Mouse (Mus musculus) neural tube, embryonic 11.5 days (tissue): ENCODE results near the gene Lama5. TPM values are rescaled to one million over a fixed set of nuclear protein-coding genes. Genes with fewer than 3 reads are reported as not detected.

Source experiments
- ATAC-seq: fragments of 200-750 bp; cut with Nextera tagmentation; 2 replicates; pipeline ENCODE4 v1.8.0; 2017; ENCODE audit warnings: moderate number of reproducible peaks, mild to moderate bottlenecking, moderate TSS enrichment, moderate library complexity; ENCODE audit not compliant: insufficient read depth, low FRiP score, low TSS enrichment
- DNase-seq: peaks from one replicate; pipeline ENCODE4 v3.0.0-alpha.2; 2015; ENCODE audit warnings: low spot score
- H3K27ac ChIP-seq: fragments of 300-500 bp; sonication (generic); 2 replicates; pipeline ENCODE4 v1.5.1; 2014; ENCODE audit warnings: low read depth, mild to moderate bottlenecking, low read length
- H3K27me3 ChIP-seq: fragments of 300-500 bp; sonication (generic); 2 replicates; pipeline ENCODE4 v1.6.1; 2014; ENCODE audit warnings: mild to moderate bottlenecking, low read length, mixed read lengths; ENCODE audit not compliant: control insufficient read depth, insufficient read depth
- H3K36me3 ChIP-seq: fragments of 300-500 bp; sonication (generic); 2 replicates; pipeline ENCODE4 v1.6.1; 2014; ENCODE audit warnings: mild to moderate bottlenecking, low read length, moderate library complexity, mixed read lengths; ENCODE audit not compliant: control insufficient read depth, insufficient read depth
- H3K4me1 ChIP-seq: fragments of 300-500 bp; sonication (generic); 2 replicates; pipeline ENCODE4 v1.6.1; 2014; ENCODE audit warnings: low read length, mixed read lengths; ENCODE audit not compliant: control insufficient read depth, insufficient read depth
- H3K4me2 ChIP-seq: fragments of 300-500 bp; sonication (generic); 2 replicates; pipeline ENCODE4 v1.6.1; 2014; ENCODE audit warnings: low read depth, mild to moderate bottlenecking, moderate library complexity
- H3K4me3 ChIP-seq: fragments of 300-500 bp; sonication (generic); 2 replicates; pipeline ENCODE4 v1.5.1; 2014; ENCODE audit warnings: low read depth, low read length
- H3K9ac ChIP-seq: fragments of 300-500 bp; sonication (generic); 2 replicates; pipeline ENCODE4 v1.6.1; 2014; ENCODE audit warnings: mild to moderate bottlenecking, low read length
- H3K9me3 ChIP-seq: fragments of 300-500 bp; sonication (generic); 2 replicates; pipeline ENCODE4 v1.6.1; 2016; ENCODE audit warnings: low read length; ENCODE audit not compliant: control insufficient read depth
- WGBS: fragments of 180-500 bp; shearing (Covaris S2); extraction: QIAGEN DNeasy Blood & Tissue Kit; methylation state at CpG from one replicate; pipeline ENCODE4 v1.1.7; 2014; 5-methylcytosine and 5-hydroxymethylcytosine counted together
- polyA plus RNA-seq: library from polyadenylated mRNA; unstranded; fragments of >200 nt; fragmentation: Nextera tagmentation; extraction: Ambion mirVana; gene quantifications from 2 replicates; pipeline ENCODE4 v1.2.1, GENCODE M21; 2014

The Lama5 gene
- 4.4 and 5.4 TPM in 2 replicates for polyA plus RNA-seq

DNA sequence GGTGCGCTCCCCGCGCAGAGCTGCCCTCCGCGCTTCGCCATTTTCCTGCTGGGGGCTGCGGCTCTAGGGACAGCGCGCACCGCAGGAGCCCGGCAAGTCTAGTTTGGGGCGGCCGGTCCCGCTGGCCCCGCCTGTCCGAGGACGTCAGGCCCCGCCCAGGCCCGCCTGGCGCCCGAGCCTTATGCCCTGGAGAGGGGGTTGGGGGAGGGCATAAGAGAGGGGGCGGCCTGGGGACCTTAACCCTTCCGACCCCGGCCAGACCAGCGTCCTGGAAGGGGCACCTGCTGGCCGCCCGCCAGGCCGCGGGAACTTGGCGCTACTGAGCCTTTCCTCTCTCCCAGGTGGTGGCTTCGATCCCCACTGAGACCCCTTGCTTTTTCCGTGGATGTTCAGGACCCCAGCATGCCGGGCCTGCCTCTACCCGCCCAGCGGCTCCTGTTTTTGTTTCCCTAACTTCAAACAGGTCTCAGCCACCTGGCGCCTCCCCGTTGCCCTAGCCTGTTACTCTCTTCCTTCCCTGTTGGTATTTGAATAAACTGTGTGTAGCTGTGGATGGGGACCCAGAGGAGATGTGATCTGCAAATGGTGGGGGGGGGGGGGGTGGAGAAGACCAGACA, at the start of gene Lama5:
Gene Lama5 (minus strand): TSS at position 98 of the 617 bp plus-strand sequence.
- Histone ChIP-seq H3K27ac (no peak within 1 kb of the TSS), H3K9ac (peak within 1 kb of the TSS; percentile 60), H3K27me3 (peaks cover 17% of the 10 kb centered on the region), H3K4me2 (peak within 1 kb of the TSS; percentile 99), H3K9me3 (no peaks in the 10 kb centered on the region), H3K4me1 (peaks cover 27% of the 10 kb centered on the region), H3K4me3 (peak within 1 kb of the TSS; percentile 57), H3K36me3 (no peaks in the 10 kb centered on the region)
- peak; percentile 69 for DNase-seq
- ATAC-seq: peak; percentile 16; the same call in 1 of the 2 replicates
- WGBS: under 1% methylated on average over 35 of the region's 37 CpGs

DNA sequence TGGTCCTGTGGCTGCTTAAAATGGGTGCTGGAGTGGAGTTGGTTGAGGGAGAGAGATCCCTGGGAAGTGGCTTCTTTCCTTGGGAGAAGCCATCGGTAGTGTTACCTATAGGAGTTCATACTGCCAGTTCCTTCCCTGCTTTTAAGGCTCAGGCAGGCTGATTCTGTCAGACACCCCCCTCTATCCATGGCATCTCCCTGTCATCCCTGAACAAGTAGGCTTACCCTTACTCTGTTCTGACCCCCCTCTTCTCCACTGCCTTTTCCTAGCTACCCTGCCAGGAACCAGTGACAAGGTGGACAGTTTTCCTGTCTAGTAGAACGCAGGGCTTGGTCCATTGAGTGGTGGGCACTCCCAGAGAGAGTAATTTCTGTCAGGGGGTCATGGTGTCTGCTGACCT, 48.9 kb upstream of the Lama5 start:
- Histone ChIP-seq H3K4me3 (no peak overlapping the region), H3K27me3 (no peaks in the 10 kb centered on the region), H3K4me1 (peaks cover 8% of the 10 kb centered on the region), H3K36me3 (no peaks in the 10 kb centered on the region; the same call in 1 of the 2 replicates), H3K27ac (no peak overlapping the region), H3K9ac (no peak overlapping the region), H3K9me3 (no peaks in the 10 kb centered on the region), H3K4me2 (no peak overlapping the region)
- DNase-seq (no peak), ATAC-seq (no peak)
- 86% methylated on average over 2 of the region's 2 CpGs for WGBS

DNA sequence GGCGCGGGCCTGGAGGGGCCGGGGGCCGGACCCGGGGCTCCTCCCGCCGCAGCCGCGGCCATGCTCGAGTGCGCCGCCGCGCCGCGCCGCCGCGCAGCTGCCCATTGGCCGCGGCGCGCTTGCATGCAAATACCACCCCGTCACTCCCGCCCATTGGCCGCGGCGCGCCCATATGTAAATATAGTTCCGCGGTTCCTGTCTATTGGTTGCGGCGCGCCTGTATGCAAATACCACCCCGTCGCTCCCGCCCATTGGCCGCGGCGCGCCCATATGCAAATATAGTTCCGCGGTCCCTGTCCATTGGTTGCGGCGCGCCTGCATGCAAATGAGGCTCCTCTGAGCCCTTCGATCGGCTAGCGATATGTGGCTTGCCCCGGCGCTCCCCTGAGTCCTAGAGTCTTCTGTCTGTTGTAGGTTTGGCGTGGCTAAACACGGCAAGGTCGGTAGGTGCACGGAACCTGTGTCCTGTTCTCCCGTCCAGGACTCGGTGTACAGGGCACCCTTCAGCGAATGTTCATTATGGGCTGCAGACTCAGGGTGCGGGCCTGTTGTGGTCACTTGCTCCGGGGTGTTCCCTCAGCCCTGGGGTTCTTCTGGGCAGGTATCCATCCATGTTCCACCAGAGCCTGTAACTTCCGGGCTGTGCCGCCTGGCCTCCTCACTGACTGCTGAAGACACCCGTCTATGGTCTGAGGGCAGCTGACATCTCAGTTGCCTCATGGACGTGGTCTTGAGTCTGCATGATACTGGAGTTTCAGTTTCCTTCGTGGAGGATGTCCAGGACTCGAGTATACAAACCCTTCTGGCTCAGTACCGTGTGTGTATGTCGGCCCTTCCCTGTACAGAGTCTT, 48.0 kb upstream of the Lama5 start, which contains the start of gene Cables2:
Gene Cables2 (minus strand): TSS at position 103 of the 851 bp plus-strand sequence.
- WGBS: 8% methylated on average over 65 of the region's 68 CpGs
- peak within 1 kb of the TSS; percentile 91 for H3K9ac ChIP-seq
- ATAC-seq: peak; percentile 94

DNA sequence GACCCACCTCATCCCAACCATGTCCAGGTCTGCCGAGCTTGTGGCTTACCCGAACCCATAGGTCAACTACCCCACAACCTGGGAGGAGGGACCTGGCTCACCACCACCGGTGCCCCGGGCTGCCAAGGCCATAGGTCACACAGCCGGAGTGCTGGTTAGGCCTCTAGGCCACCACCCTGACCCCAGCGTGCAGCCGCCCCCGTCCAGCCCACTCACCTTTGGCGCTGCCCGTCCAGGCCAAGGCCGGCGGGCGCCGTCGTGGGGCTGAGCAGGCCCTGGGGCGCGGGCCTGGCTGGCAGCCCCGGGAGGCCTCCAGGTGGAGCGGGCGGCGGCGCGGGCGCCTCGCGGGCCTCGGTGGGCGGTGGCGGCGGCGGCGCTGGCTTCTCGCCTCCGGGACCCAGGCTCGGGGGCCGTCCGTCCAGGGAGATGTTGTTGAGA, 47.2 kb upstream of the Lama5 start:
- Histone ChIP-seq H3K27ac (peak overlapping the region; percentile 49; the same call in 1 of the 2 replicates), H3K27me3 (no peaks in the 10 kb centered on the region), H3K4me2 (peak overlapping the region; percentile 94), H3K4me3 (peak overlapping the region; percentile 87), H3K9ac (peak overlapping the region; percentile 91), H3K9me3 (no peaks in the 10 kb centered on the region), H3K4me1 (peaks cover 8% of the 10 kb centered on the region), H3K36me3 (no peaks in the 10 kb centered on the region; the same call in 1 of the 2 replicates)
- WGBS: under 1% methylated on average over 20 of the region's 37 CpGs
- DNase-seq (peak; percentile 28), ATAC-seq (peak; percentile 40)

More for the DNA sequence above, 48.0 kb upstream of the Lama5 start, which contains the start of gene Cables2:
- Histone ChIP-seq H3K27ac (peak within 1 kb of the TSS; percentile 49; the same call in 1 of the 2 replicates), H3K27me3 (no peaks in the 10 kb centered on the region), H3K36me3 (no peaks in the 10 kb centered on the region; the same call in 1 of the 2 replicates), H3K4me2 (peak within 1 kb of the TSS; percentile 94), H3K4me1 (peaks cover 8% of the 10 kb centered on the region), H3K9me3 (no peaks in the 10 kb centered on the region), H3K4me3 (peak within 1 kb of the TSS; percentile 87)
- DNase-seq: peak; percentile 98

DNA sequence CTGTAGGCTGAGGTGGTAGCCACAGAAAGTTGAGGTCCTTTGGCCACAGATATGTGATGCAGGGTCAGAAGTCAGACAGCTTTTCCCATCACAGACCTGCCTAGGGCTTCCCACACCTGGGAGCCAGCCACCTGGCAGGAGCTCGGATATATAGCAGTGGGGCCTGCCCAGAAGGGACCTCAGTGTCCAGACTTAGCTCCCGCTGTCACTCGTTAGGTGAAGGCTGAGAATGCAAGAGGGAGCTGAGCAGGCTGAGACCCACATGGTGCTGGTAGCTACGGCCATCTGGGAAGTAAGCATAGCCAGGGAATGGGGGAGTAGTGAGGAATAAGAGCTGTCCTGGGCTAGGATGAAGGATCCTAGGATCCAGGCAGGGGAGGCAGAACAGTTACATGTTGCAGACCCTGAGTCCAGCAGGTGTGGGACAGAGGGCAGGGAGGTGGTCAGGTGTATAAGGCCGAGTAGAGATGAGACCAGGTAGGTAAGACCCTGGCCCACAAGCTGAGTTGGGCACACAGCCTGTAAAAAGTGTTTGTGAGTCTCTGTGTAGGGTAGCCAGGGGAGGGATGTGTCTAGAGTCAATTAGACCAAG, 46.2 kb upstream of the Lama5 start:
- H3K9me3 ChIP-seq: no peaks in the 10 kb centered on the region
- H3K36me3 ChIP-seq: no peaks in the 10 kb centered on the region; the same call in 1 of the 2 replicates
- no peak overlapping the region for H3K4me3 ChIP-seq
- DNase-seq: no peak
- peaks cover 8% of the 10 kb centered on the region for H3K4me1 ChIP-seq
- ATAC-seq: no peak
- no peaks in the 10 kb centered on the region for H3K27me3 ChIP-seq
- no peak overlapping the region for H3K27ac ChIP-seq
- no peak overlapping the region for H3K9ac ChIP-seq
- H3K4me2 ChIP-seq: peak overlapping the region; percentile 94; the same call in 1 of the 2 replicates
- 79% methylated on average over 5 of the region's 5 CpGs for WGBS

DNA sequence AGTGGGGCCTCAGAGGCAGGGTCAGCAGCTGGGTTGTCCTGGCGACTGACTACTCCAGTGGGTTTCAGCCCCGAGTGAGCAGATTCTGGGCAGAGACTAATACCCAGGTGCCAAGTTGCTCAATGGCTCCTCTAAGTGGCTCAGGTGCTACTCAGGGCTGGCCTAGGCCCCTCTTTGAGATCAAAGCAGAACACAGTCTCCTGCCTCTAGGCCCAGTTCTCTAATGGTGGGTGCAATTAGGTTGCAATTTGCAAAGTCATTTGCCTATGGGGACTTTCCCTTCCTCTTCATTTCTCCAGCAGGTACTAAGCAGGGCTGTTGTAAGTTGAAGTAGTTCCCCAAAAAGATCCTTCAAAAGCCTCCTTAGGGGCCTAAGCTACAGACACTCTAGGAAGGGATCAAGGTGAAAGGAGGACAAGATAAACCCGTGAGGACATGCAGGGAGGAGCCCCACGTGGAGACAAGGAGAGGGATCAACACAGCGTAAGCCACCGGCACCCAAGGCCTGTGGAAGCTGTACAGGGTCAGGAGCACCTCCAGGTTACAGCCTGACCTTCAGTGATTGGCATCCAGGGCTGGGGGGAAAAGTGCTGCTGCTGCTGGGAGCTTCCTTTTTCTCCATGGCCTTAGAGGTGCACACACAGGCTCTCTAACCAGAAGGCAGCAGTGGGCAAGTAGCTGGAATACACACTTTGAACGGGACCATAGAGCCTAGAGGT, 45.0 kb upstream of the Lama5 start:
- no peaks in the 10 kb centered on the region for H3K27me3 ChIP-seq
- H3K4me3 ChIP-seq: no peak overlapping the region
- H3K4me1 ChIP-seq: peaks cover 8% of the 10 kb centered on the region
- no peaks in the 10 kb centered on the region for H3K9me3 ChIP-seq
- no peak overlapping the region for H3K27ac ChIP-seq
- DNase-seq: no peak
- WGBS: 66% methylated on average over 7 of the region's 7 CpGs
- ATAC-seq: no peak
- H3K4me2 ChIP-seq: no peak overlapping the region
- H3K9ac ChIP-seq: no peak overlapping the region
- H3K36me3 ChIP-seq: no peaks in the 10 kb centered on the region; the same call in 1 of the 2 replicates

DNA sequence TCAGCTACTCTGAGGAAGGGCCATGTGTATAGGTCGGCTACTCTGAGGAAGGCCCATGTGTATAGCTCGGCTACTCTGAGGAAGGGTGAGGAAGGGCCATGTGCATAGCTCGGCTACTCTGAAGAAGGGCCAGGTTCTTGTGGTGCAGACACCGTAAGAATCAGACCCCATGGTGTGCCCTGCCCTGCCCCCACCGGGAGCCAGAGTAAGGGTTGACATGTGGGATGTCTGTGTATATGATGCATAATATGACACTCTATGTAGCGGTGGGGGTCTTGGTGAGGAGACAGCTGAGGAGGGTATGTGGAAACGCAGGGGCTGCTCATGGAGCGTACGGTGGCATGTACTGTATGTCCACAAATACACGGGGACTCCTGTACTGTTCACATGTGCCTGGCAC, 43.7 kb upstream of the Lama5 start:
- Histone ChIP-seq H3K4me3 (no peak overlapping the region), H3K36me3 (no peaks in the 10 kb centered on the region; the same call in 1 of the 2 replicates), H3K4me1 (peaks cover 8% of the 10 kb centered on the region), H3K4me2 (no peak overlapping the region), H3K9ac (no peak overlapping the region), H3K9me3 (no peaks in the 10 kb centered on the region), H3K27me3 (no peaks in the 10 kb centered on the region), H3K27ac (no peak overlapping the region)
- no peak for DNase-seq
- 96% methylated on average over 10 of the region's 10 CpGs for WGBS
- ATAC-seq: no peak

DNA sequence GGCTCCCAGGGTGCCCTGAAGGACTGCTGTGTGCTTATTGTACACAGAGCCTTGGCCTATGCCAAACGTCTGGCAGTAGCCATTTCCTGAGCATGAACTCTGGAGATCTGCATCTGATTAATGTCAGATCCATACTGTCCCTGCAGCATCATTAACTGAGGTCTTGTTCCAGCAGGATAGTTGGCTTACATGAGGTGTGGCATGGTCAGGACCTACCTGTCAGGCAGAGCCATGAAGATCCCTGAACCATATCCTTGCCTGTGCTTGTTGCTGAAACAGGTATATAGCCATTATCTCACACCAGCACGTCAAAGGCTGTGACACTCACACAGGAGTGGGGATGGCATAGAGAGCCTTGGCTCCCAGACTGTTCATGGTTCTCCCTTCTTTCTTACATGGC, 42.3 kb upstream of the Lama5 start:
- ATAC-seq: no peak
- Histone ChIP-seq H3K4me3 (no peak overlapping the region), H3K9ac (no peak overlapping the region), H3K4me1 (peaks cover 8% of the 10 kb centered on the region), H3K4me2 (no peak overlapping the region), H3K9me3 (no peaks in the 10 kb centered on the region), H3K36me3 (no peaks in the 10 kb centered on the region; the same call in none of the 2 replicates), H3K27ac (no peak overlapping the region), H3K27me3 (no peaks in the 10 kb centered on the region)
- WGBS: 86% methylated on average over 2 of the region's 2 CpGs
- DNase-seq: no peak
